Mouse (Mus musculus) neural tube, embryonic 15.5 days (tissue): ENCODE data around the gene Tmem63c. TPM values are rescaled to one million over a fixed set of nuclear protein-coding genes. Genes with fewer than 3 reads are reported as not detected.
A peak's percentile ranks its signal among the peaks of the same experiment; 100 is the strongest.

Source experiments
- ATAC-seq: fragments of 200-750 bp; cut with Nextera tagmentation; 2 replicates; pipeline ENCODE4 v1.8.0; 2017; ENCODE audit warnings: mild to moderate bottlenecking, moderate TSS enrichment, moderate library complexity; ENCODE audit not compliant: low FRiP score
- H3K27ac ChIP-seq: fragments of 300-500 bp; sonication (generic); replicated peaks from 2 replicates; pipeline ENCODE4 v1.5.1; 2015; ENCODE audit warnings: mild to moderate bottlenecking, inconsistent platforms
- H3K27me3 ChIP-seq: fragments of 300-500 bp; sonication (generic); replicated peaks from 2 replicates; pipeline ENCODE4 v1.6.1; 2015; ENCODE audit warnings: inconsistent platforms
- H3K36me3 ChIP-seq: fragments of 300-500 bp; sonication (generic); 2 replicates; pipeline ENCODE4 v1.6.1; 2015; ENCODE audit warnings: inconsistent platforms
- H3K4me1 ChIP-seq: fragments of 300-500 bp; sonication (generic); 2 replicates; pipeline ENCODE4 v1.6.1; 2015; ENCODE audit warnings: inconsistent platforms
- H3K4me2 ChIP-seq: fragments of 300-500 bp; sonication (generic); 2 replicates; pipeline ENCODE4 v1.6.1; 2015; ENCODE audit warnings: inconsistent platforms, mild to moderate bottlenecking, moderate library complexity
- H3K4me3 ChIP-seq: fragments of 300-500 bp; sonication (generic); replicated peaks from 2 replicates; pipeline ENCODE4 v1.5.1; 2015; ENCODE audit warnings: mild to moderate bottlenecking, inconsistent platforms
- H3K9ac ChIP-seq: fragments of 300-500 bp; sonication (generic); replicated peaks from 2 replicates; pipeline ENCODE4 v1.6.1; 2015; ENCODE audit warnings: mild to moderate bottlenecking, inconsistent platforms
- H3K9me3 ChIP-seq: fragments of 300-500 bp; sonication (generic); replicated peaks from 2 replicates; pipeline ENCODE4 v1.6.1; 2016; ENCODE audit warnings: inconsistent platforms
- WGBS: fragments of 180-500 bp; shearing (Covaris S2); methylation state at CpG from one replicate; pipeline ENCODE4 v1.1.7; 2015; ENCODE audit warnings: mixed read lengths; 5-methylcytosine and 5-hydroxymethylcytosine counted together
- polyA plus RNA-seq: library from polyadenylated mRNA; unstranded; fragments of >200 nt; fragmentation: Nextera tagmentation; extraction: Ambion mirVana; gene quantifications from 2 replicates; pipeline ENCODE4 v1.2.1, GENCODE M21; 2015

Gene Tmem63c
- polyA plus RNA-seq, 1 experiment from 2014 or later, result 12.3 TPM

DNA sequence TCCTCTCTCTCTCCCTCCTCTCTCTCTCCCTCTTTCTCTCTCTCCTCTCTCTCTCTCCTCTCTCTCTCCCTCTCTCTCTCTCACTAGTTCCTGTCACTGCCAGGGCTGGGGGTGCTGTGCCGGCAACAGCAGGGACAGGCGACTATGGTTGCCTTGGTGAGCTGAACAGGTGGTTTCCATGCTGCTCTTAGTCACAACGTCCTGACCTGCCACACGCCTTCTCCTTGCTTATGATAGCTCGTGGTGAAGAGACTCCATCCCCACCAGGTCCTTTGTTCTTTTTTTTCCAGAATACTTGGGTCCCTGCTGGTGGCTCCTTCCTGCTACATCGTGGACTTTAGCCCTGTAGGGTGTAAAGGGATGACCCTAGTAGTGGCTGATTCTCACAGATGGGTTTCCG, 18.9 kb upstream of the Tmem63c start:
- Histone ChIP-seq H3K4me3 (no peak overlapping the region), H3K27ac (no peak overlapping the region), H3K27me3 (no peaks in the 10 kb centered on the region), H3K9me3 (no peaks in the 10 kb centered on the region), H3K4me1 (peaks cover 16% of the 10 kb centered on the region), H3K9ac (no peak overlapping the region), H3K36me3 (no peaks in the 10 kb centered on the region), H3K4me2 (no peak overlapping the region)
- ATAC-seq, result no peak
- WGBS, result 65% methylated on average over 7 of the region's 7 CpGs

GRCm38 (mm10) chr12:87002815-87003214, 18.3 kb upstream of the Tmem63c start:
- no peak overlapping the region for H3K27ac ChIP-seq
- no peaks in the 10 kb centered on the region for H3K36me3 ChIP-seq
- no peaks in the 10 kb centered on the region for H3K27me3 ChIP-seq
- H3K4me3 ChIP-seq, result no peak overlapping the region
- H3K9me3 ChIP-seq, result no peaks in the 10 kb centered on the region
- H3K4me1 ChIP-seq, result peaks cover 16% of the 10 kb centered on the region
- WGBS, result 77% methylated on average over 7 of the region's 7 CpGs
- no peak overlapping the region for H3K4me2 ChIP-seq
- H3K9ac ChIP-seq, result no peak overlapping the region
- ATAC-seq, result no peak

GRCm38 (mm10) chr12:87003606-87004005, 17.5 kb upstream of the Tmem63c start:
- Histone ChIP-seq H3K9me3 (no peaks in the 10 kb centered on the region), H3K27ac (no peak overlapping the region), H3K4me1 (peaks cover 16% of the 10 kb centered on the region), H3K27me3 (no peaks in the 10 kb centered on the region), H3K36me3 (no peaks in the 10 kb centered on the region), H3K4me2 (no peak overlapping the region), H3K9ac (no peak overlapping the region), H3K4me3 (no peak overlapping the region)
- WGBS, result 56% methylated on average over 3 of the region's 3 CpGs
- ATAC-seq, result no peak

GRCm38 (mm10) chr12:87004596-87004995, 16.5 kb upstream of the Tmem63c start:
- H3K9me3 ChIP-seq, result no peaks in the 10 kb centered on the region
- H3K4me1 ChIP-seq, result peaks cover 19% of the 10 kb centered on the region
- no peaks in the 10 kb centered on the region for H3K27me3 ChIP-seq
- 85% methylated on average over 4 of the region's 4 CpGs for WGBS
- H3K36me3 ChIP-seq, result no peaks in the 10 kb centered on the region
- no peak overlapping the region for H3K4me3 ChIP-seq
- H3K4me2 ChIP-seq, result no peak overlapping the region
- no peak for ATAC-seq
- H3K9ac ChIP-seq, result no peak overlapping the region
- no peak overlapping the region for H3K27ac ChIP-seq

GRCm38 (mm10) chr12:87017041-87017440, 4.1 kb upstream of the Tmem63c start:
- 47% methylated on average over 3 of the region's 3 CpGs for WGBS
- no peak overlapping the region for H3K27ac ChIP-seq
- H3K4me2 ChIP-seq, result no peak overlapping the region
- no peaks in the 10 kb centered on the region for H3K9me3 ChIP-seq
- no peaks in the 10 kb centered on the region for H3K4me1 ChIP-seq
- no peaks in the 10 kb centered on the region for H3K36me3 ChIP-seq
- no peak overlapping the region for H3K4me3 ChIP-seq
- H3K27me3 ChIP-seq, result no peaks in the 10 kb centered on the region
- no peak overlapping the region for H3K9ac ChIP-seq
- ATAC-seq, result no peak

GRCm38 (mm10) chr12:87018756-87019155, 2.4 kb upstream of the Tmem63c start:
- ATAC-seq, result no peak

DNA sequence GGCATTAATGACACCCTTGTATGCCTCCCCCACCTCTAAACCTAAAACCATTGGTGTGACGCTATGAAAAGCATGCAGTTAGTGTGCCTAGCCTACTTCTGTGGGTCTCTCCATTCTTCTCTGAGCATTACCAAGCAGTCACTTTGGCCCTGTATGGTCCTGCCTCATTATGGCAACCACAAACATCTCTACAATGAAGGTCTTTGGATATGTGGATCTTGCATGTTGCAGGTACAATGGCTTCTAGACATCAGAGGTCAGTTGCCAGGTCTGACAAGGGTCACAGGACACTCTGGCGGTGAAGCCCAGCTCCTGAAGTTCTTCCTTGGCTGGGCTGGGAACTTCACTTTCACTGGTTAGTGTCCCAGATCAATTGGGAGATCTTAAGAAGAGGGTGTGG, 866 bp downstream of the Tmem63c start:
- Histone ChIP-seq H3K36me3 (no peaks in the 10 kb centered on the region), H3K4me2 (no peak overlapping the region), H3K9me3 (no peaks in the 10 kb centered on the region), H3K4me1 (peaks cover 10% of the 10 kb centered on the region), H3K9ac (no peak overlapping the region), H3K4me3 (no peak overlapping the region), H3K27ac (no peak overlapping the region), H3K27me3 (0 out of 2 replicates have a peak, but pooled peaks cover 4% of the 10 kb centered on the region)
- 83% methylated on average over 2 of the region's 2 CpGs for WGBS
- no peak for ATAC-seq

More at GRCm38 (mm10) chr12:87018756-87019155, 2.4 kb upstream of the Tmem63c start:
- no peak overlapping the region for H3K4me2 ChIP-seq
- 88% methylated on average over 2 of the region's 2 CpGs for WGBS
- no peaks in the 10 kb centered on the region for H3K9me3 ChIP-seq
- no peaks in the 10 kb centered on the region for H3K27me3 ChIP-seq
- H3K36me3 ChIP-seq, result no peaks in the 10 kb centered on the region
- no peak overlapping the region for H3K4me3 ChIP-seq
- no peak overlapping the region for H3K9ac ChIP-seq
- H3K27ac ChIP-seq, result no peak overlapping the region
- no peaks in the 10 kb centered on the region for H3K4me1 ChIP-seq

- Histone ChIP-seq H3K9ac (no peak overlapping the region), H3K4me1 (peaks cover 22% of the 10 kb centered on the region), H3K9me3 (no peaks in the 10 kb centered on the region), H3K27ac (no peak overlapping the region), H3K36me3 (no peaks in the 10 kb centered on the region), H3K4me3 (no peak overlapping the region), H3K4me2 (no peak overlapping the region), H3K27me3 (0 out of 2 replicates have a peak, but pooled peaks cover 4% of the 10 kb centered on the region)
- 76% methylated on average over 3 of the region's 3 CpGs for WGBS
- no peak for ATAC-seq
These were observed 2.3 kb downstream of the Tmem63c start for GRCm38 (mm10) chr12:87023456-87023855.

- peak overlapping the region; percentile 86 for H3K27ac ChIP-seq
- peak; percentile 83 for ATAC-seq
- no peaks in the 10 kb centered on the region for H3K36me3 ChIP-seq
- peaks cover 23% of the 10 kb centered on the region for H3K4me1 ChIP-seq
- peak overlapping the region; percentile 51 for H3K4me3 ChIP-seq
- no peaks in the 10 kb centered on the region for H3K9me3 ChIP-seq
- H3K27me3 ChIP-seq, result 0 out of 2 replicates have a peak, but pooled peaks cover 4% of the 10 kb centered on the region
- peak overlapping the region; percentile 60 for H3K4me2 ChIP-seq
- peak overlapping the region; percentile 75 for H3K9ac ChIP-seq
- 3% methylated on average over 30 of the region's 30 CpGs for WGBS
These were observed 5.2 kb downstream of the Tmem63c start for GRCm38 (mm10) chr12:87026109-87026870.

GRCm38 (mm10) chr12:87026871-87027240, 5.7 kb downstream of the Tmem63c start:
- ATAC-seq, result no peak; the same call in 1 of the 2 replicates
- Histone ChIP-seq H3K4me3 (peak overlapping the region; percentile 51), H3K36me3 (no peaks in the 10 kb centered on the region), H3K9ac (peak overlapping the region; percentile 75), H3K27me3 (0 out of 2 replicates have a peak, but pooled peaks cover 4% of the 10 kb centered on the region), H3K9me3 (no peaks in the 10 kb centered on the region), H3K4me2 (peak overlapping the region; percentile 60), H3K27ac (peak overlapping the region; percentile 86), H3K4me1 (peaks cover 23% of the 10 kb centered on the region)
- 13% methylated on average over 8 of the region's 8 CpGs for WGBS

DNA sequence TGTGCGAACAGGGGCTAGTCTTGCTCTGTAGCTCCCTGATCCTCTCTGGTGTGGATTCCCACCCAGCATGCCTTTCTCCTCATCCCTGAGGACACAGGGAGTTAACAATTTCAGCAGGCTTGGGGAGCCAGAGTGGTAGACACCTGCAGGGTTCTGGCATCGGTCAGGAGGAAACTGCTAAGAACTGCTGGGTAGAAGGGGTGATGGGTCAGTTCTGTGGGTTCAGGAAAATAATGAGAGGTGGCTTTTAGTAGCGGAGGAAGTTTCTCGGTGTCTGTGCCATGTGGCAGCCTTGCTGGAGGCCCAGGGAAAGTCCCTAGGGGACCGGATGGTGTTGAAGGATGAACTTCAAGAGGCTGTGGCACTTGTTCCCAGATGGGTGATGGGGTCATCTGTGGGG, 6.3 kb downstream of the Tmem63c start:
- peak overlapping the region; percentile 60 for H3K4me2 ChIP-seq
- H3K4me1 ChIP-seq, result peaks cover 23% of the 10 kb centered on the region
- H3K9ac ChIP-seq, result peak overlapping the region; percentile 75; the same call in 1 of the 2 replicates
- no peak for ATAC-seq
- H3K9me3 ChIP-seq, result no peaks in the 10 kb centered on the region
- no peaks in the 10 kb centered on the region for H3K36me3 ChIP-seq
- WGBS, result 52% methylated on average over 5 of the region's 5 CpGs
- peak overlapping the region; percentile 51 for H3K4me3 ChIP-seq
- H3K27me3 ChIP-seq, result 0 out of 2 replicates have a peak, but pooled peaks cover 4% of the 10 kb centered on the region
- H3K27ac ChIP-seq, result no peak overlapping the region

DNA sequence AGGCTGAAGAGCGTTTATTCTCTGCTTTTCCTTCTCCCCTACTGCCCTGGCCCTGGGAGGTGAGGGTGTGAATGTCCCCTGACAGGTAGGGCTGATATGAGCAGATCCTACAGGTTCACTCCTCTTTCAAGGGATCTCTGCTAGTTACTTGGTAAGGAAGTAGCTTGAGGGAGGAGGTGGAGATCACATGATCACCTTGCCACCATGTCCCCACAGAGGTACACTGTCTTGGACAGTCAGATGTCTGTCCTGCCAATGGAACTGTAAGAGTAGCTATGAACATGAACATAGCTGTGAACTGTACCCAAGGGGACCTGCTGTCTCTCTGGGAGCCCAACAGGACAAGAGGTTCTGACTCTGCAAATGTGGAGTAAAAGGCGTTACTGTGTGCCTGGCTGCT, 6.9 kb downstream of the Tmem63c start:
- Histone ChIP-seq H3K4me1 (peaks cover 23% of the 10 kb centered on the region), H3K36me3 (no peaks in the 10 kb centered on the region), H3K27ac (no peak overlapping the region), H3K9me3 (no peaks in the 10 kb centered on the region), H3K27me3 (0 out of 2 replicates have a peak, but pooled peaks cover 4% of the 10 kb centered on the region), H3K4me2 (peak overlapping the region; percentile 60), H3K9ac (no peak overlapping the region), H3K4me3 (0 out of 2 replicates have a peak overlapping the region, but pooled peaks have one; percentile 51)
- WGBS, result 73% methylated on average over 2 of the region's 2 CpGs
- no peak for ATAC-seq
